Mouse (Mus musculus) heart, postnatal 4 days (tissue): Measurements from ENCODE around the gene Trp53tg5. TPM values are rescaled to one million over a fixed set of nuclear protein-coding genes. Genes with fewer than 3 reads are reported as not detected.

Experiments used
- DNase-seq: peaks from one replicate; pipeline ENCODE4 v3.0.0; 2021
- total RNA-seq, 2 experiments: library from RNA; stranded (reverse); gene quantifications; 2 replicates each; pipeline ENCODE4 v1.2.3; 2021

Trp53tg5 gene
- total RNA-seq, 2 experiments from 2014 or later, result not detected

- no peak for DNase-seq
Observed at GRCm38 (mm10) chr2:164496331-164496730, 22.8 kb upstream of the Trp53tg5 start.

GRCm38 (mm10) chr2:164494126-164494525 lies 20.6 kb upstream of the Trp53tg5 start:
- DNase-seq, result no peak

- no peak for DNase-seq
Observed at GRCm38 (mm10) chr2:164487812-164488211, 14.3 kb upstream of the Trp53tg5 start.

DNA sequence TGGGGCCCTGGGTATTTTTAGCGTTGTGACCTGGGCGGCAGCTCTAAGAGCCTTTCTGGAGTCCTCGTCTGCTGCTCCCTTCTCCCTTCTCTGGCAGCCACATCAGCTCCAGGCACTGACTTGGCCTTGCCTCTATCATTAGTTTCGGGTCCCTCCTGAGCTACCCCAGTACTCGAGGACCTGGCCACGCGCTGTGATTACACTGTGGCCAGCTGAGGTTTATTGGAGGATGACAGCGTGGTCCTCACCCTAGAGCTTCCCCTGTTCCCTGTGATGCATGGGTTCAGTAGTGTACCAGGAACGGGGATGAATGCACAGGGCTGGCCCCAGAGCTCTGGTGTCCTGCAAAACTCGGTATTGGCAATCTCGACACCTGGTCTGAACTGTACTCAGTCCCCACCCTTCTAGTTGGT lies 13.6 kb upstream of the Trp53tg5 start:
- no peak for DNase-seq

- peak; percentile 75 for DNase-seq
Observed at GRCm38 (mm10) chr2:164486258-164487114, 13.0 kb upstream of the Trp53tg5 start.

DNA sequence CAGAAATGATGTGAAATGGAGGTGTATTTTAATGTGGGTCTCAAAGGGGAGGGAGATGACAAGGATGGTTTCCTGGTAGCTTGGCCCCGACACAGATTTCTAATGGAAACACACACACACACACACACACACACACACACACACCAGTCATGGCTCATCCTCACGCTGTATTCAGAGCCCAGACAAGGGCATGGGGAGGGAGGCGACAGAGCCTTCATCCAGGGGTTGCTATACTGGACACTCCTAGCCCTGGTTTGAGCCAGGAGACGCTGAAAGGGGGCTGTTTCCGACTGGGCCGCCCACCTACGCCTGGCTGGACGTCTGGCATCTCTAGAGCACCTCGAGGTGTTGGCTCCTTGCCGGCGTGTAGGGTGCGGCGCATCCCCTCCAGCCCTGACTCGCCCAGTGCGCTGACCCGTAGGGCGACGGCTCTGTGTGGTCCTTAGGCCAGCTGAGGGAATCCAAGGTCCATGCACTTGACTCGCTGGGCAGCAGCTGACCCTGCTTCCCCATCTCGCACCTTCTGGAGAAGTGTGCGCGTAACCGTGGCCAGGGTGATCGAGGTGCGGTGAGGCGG lies 12.2 kb upstream of the Trp53tg5 start, which contains the start of gene Dbndd2:
Gene Dbndd2, plus strand, starts transcription at position 426 of the 577 bp plus-strand sequence.
- DNase-seq, result peak; percentile 67

DNA sequence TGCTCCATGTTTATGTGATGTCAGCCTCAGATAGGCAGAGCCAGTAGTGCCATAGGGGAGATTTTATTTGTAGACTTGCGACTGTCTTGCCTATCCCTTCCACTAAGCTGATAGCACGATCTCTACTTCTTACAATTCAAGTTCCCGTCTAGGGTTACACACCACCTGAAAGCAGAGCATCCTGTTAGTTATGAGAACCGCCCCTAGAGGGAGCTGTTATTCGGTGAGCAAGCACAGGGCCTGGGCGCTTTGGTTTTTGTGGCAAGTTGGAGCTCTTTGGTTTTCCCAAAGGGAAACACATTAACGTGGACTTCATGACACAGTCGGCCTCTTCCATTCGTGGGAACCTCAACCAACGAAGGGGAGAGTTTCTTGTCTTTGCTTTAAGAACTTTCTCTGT lies 3.3 kb downstream of the Trp53tg5 start:
- peak; percentile 71 for DNase-seq

DNA sequence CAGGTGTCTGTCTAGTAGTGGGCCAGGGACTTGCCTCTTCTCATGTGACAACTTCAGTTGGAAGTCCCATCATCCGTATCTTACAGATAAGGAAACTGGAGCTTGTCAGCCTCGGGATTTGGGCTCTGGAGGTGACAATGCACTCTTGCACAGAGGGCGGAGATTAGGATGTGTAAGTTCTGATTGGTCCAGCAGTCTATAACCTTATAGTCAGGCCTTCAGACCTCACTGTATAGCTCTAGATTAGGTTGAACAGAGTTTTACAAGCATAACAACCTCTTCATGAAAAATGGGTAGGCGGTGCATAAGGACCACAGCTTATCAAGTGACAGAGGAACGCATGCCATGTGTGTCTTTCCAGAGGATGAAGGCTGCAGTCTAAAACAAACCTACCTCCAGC lies 6.7 kb downstream of the Trp53tg5 start:
- DNase-seq, result no peak

DNA sequence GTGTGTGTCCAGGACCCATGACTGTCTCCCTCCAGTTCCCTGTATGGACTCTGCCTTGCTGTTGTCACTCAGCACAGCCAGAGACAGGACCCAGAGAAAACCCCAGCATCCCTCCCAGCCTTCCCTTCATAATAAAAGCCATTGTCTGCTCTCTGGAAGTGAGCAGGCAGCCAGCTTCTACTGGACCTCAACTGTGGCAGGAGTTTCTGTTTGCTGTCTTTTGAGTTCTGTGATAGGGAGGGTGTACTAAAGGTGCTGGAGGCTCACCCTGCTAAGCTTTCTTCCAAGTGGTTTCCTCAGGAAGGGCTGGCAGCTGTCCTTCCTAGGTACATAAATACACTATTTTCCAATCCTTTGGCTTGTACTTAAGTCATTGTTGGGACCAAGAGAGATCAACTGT lies 8.4 kb downstream of the Trp53tg5 start:
- no peak for DNase-seq

- DNase-seq, result peak; percentile 95
Observed at GRCm38 (mm10) chr2:164460745-164461551, 12.6 kb downstream of the Trp53tg5 start, which contains the start of gene Gm20458. Gene Gm20458 (plus strand): TSS chr2:164460967.

DNA sequence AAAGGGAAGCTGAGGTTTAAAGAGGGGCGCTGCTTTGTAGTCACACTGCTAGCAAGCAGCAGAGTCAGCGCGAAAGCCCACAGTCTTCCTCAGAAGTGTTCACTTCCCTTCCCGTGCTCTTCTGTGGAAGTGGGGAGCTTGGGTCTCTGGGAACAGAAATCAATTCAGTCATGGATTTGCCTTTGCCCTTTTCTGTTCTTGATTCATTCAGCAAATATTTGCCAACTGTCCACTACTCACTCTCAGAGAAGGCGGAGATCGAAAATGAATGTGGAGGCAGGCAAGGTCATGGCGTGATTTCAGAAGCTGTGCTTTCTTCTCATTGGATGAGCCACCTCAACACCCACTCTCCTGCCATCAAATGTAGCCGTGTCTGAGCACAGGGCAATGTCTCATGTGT lies 15.0 kb downstream of the Trp53tg5 start:
- no peak for DNase-seq

GRCm38 (mm10) chr2:164457942-164458341 lies 15.6 kb downstream of the Trp53tg5 start:
- DNase-seq, result no peak

- no peak for DNase-seq
Observed at GRCm38 (mm10) chr2:164456864-164457300, 16.6 kb downstream of the Trp53tg5 start, which contains the start of gene Sys1. Gene Sys1 (plus strand): TSS chr2:164456964.

- no peak for DNase-seq
Observed at GRCm38 (mm10) chr2:164456413-164456812, 17.1 kb downstream of the Trp53tg5 start.

DNA sequence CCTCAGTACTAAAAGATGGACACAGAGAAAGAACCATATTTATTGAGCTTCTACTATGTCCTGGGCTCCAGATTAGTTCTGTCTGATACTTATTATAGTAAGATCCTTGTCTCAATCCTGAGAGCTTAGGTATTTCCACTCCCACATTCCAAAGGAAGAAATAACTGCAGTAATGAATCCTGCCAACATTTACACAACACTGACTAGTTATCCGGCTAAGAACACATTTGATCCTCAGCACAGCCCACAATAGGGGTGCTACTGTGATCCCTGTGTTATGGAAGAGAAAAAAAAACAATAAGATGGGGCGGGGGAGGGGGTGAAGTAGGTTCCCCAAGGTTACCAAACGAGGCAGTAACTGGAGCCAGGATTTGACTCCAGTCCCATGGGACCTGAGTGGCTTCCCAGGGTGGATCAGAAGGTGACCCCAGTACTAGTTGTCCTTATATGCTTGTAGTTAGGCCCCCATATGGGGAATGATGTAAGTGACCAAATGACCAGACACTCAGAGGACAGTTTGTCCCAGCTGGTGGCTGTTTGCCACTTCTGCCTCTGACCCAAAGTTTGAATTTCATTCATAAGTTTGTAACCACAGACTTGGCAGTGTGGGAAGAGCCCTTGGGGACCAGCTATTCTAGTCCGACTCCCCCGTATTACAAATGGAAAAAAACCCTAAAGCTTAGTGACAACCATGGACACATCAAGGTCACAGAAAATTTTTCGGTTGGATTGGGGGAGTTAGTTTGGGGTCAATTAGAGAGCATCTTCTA lies 17.9 kb downstream of the Trp53tg5 start:
- DNase-seq, result peak; percentile 43

GRCm38 (mm10) chr2:164454846-164455245 lies 18.7 kb downstream of the Trp53tg5 start:
- peak; percentile 81 for DNase-seq

DNA sequence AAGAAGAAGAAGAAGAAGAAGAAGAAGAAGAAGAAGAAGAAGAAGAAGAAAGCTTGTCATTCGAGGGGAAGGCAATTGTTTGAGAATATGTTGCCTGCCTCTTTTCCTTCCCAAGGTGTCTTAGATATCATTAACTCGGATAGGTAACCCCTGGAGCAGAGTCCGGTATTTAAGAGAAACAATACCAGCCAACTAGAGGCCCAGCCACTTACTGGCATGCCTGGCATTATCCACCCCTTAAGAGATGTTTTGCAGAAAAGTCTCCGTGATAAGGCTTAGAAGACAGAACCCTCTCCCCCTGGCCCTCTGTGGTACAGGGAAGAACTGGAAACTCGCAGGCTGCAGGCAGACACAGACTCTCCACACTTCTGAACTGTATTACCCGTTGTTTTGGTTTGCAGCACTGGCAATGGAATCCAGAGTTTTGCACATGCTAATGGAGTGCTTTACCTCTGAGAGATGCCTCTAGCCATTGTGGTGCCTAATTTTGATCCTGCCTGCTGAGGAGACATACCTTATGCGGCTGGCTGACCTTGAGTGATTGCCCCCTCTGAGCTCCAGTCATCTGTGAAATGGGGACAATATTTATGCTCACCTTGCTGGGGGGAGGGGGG lies 19.5 kb downstream of the Trp53tg5 start:
- DNase-seq, result no peak

GRCm38 (mm10) chr2:164453047-164453757 lies 20.3 kb downstream of the Trp53tg5 start:
- DNase-seq, result peak; percentile 51

- peak; percentile 82 for DNase-seq
Observed at GRCm38 (mm10) chr2:164452000-164452676, 21.4 kb downstream of the Trp53tg5 start.
